Mouse (Mus musculus) heart, postnatal 36 days (tissue): ENCODE results near the gene Gm20388. TPM values are rescaled to one million over a fixed set of nuclear protein-coding genes. Genes with fewer than 3 reads are reported as not detected.
A peak's percentile ranks its signal among the peaks of the same experiment; 100 is the strongest.
"Not testable (repeated sequence)": the region's sequence is repeated elsewhere in the genome, so short reads cannot be mapped to it uniquely, and the experiment has no call there.

Source experiments
- DNase-seq, 2 experiments: peaks; one replicate each; pipeline ENCODE4 v3.0.0; 2021 to 2022
- intact Hi-C: fragments of 180-260 bp; cut with DNase I; formaldehyde crosslinking; loops from one replicate; pipeline ENCODE4 v1.15.1; 2025
- total RNA-seq, 2 experiments: library from RNA; stranded (reverse); gene quantifications; 2 replicates each; pipeline ENCODE4 v1.2.3; 2021

Gene Gm20388
- total RNA-seq, 2 experiments from 2014 or later, result 3.5 to 4.9 TPM

DNA sequence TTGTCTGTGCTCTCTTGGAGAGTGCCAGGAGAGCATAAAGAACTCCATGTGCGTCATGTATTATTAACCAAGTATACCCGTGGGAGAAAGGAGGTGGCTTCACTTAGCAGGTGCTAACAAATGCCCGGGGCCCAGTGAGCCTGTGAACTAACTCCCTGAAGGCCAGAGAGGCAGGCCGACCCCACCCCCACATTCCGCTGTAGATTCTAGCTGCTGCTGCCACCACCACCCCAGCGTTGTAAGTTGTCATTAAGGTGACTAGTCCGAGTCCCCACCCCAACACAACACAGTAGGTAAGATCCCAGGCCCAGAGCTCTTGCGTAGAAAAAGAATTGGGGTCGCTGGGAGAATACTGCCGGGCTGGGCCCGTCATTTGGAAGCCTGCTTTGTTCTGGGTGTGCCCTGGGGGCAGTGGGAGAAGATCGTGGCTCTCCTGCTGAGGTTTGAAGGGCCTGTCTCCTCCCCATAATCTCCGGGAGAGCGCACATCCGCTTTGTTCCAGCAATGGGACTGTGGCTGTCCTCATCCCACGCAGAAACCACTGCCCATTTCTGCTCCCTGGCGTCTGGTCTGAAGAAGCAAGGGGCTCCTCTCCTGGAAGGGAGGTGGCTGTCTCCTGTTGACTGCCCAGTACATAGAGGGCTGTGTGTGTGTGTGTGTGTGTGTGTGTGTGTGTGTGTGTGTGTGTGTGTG is 1214.1 kb downstream of the Gm20388 start:
- intact Hi-C loops, result no loop called here
- no peak for DNase-seq

DNA sequence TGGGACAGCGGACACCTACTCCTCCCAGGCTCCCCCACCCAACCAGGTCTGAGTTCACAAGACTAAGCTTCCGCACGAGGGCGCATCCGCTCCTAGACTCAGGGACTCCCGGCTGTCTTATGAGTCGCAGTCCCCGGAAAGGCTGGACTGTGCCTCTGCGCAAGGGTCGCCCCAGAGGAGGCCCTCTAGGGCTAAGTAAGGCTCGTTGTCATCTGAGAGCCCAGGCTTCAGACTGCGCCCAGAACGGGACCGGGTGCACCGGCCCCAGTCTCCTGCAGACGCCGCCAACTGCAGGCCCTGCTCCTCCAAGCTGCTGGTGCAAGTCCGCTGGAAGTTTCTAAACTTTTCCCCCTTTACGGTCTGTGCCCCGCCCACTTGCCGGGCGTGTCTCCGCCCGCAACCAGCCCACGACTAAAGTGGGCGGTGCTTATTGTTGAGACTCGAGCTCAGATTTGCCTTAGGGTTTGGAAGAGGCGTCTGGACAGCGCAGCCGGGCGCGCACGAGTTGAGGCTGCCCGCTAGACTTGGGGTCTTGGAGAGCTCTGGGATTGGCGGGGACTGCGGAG is 1214.8 kb downstream of the Gm20388 start:
- DNase-seq, result peak; percentile 79 to 86
- intact Hi-C loops, result no loop called here

DNA sequence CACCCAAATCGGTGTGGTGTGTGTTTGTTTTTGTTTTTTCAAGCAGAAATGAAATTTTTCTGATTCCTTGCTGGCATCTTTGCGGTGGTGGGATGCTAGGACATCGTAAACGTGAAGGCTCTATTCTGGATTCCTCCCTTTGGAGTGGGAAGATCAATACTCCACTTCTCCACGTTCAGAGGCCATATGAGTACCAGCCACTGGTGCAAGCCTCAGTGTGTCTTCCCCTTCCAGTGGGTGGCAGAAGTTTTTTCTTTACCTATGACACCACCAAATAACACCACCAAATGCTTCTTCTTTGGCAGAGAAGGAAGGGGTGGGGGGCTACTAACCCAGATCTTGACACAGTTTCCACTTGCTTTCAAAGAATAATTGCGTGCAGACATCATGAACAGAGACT is 1215.5 kb downstream of the Gm20388 start:
- DNase-seq, result no peak
- intact Hi-C loops, result no loop called here

DNA sequence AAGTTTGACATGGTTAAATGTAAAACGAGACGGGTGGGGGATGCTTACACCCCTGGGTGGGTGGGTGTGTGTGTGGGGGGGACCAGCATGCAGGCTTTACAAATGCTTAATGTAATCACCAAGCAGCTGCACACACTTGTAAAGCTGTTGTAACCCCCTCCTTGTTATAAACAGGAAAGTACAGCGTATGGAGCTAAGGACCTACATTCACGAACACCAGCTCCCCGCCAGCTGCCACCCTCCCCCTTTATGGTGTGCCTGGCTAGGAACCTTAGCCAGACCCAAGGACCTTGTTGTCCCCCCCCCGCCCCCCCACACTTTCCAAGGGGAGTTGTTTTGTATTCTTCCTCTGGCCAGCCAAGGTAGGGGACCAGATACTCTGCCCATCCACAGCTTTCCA is 1216.1 kb downstream of the Gm20388 start:
- no peak for DNase-seq
- intact Hi-C loops, result no loop called here

DNA sequence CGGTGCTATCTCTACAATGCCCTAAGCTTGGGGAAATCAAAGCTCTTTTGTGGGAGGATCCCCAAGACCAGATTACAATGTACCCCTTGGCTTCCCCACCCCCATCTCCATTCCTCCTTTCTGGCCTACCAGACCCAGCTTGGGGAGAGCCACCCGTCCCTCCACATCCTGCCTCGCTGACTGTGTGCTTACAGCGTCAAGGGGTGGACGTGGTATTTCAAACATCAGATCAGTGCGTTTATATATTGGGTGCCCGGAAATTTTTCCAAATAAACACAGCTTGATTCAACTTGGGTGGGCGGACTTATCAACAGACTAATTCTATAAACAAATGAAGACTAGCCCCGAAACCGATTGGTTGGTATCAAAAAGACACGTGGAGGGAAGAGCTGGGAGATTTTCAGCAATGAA is 1216.7 kb downstream of the Gm20388 start:
- intact Hi-C loops, result no loop called here
- DNase-seq, result no peak

GRCm38 (mm10) chr8:121127756-121128375 is 1217.2 kb downstream of the Gm20388 start, which contains the start of gene Foxl1:
Gene Foxl1 (plus strand): TSS chr8:121127940.
- intact Hi-C loops, result no loop called here
- no peak for DNase-seq

DNA sequence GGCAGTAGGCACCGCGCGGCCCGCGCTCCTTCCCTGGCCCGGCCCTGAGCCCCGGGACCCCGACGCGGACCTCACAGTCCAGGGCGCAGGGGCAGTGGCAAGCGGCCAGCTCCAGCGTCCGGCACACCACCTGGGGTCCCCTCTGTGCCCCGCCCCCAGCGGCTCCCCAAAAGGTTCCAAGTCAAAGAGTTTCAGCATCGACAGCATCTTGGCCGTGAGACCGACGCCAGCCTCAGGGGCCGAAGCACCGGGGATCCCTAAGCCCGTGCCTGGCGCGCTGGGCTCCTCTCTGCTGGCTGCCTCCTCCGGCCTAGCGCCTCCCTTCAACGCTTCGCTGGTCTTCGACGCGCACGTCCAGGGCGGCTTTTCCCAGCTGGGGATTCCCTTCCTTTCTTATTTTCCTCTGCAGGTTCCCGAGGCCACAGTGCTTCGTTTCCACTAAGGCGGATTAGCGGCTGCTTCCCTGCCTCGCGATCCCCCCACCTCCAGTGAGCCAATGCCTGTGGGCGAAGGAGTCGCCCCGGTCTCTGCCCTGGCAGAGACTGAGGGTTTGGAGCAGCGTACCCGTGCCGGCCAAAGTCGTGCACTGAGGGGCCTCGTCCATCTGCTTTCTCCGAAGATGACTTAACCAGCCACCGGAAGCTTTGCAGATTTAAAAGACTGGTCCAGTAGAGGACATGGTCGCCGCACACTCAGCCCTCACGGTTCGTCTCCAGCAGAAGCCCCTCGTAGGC is 1218.1 kb downstream of the Gm20388 start:
- no peak for DNase-seq
- intact Hi-C loops, result no loop called here

DNA sequence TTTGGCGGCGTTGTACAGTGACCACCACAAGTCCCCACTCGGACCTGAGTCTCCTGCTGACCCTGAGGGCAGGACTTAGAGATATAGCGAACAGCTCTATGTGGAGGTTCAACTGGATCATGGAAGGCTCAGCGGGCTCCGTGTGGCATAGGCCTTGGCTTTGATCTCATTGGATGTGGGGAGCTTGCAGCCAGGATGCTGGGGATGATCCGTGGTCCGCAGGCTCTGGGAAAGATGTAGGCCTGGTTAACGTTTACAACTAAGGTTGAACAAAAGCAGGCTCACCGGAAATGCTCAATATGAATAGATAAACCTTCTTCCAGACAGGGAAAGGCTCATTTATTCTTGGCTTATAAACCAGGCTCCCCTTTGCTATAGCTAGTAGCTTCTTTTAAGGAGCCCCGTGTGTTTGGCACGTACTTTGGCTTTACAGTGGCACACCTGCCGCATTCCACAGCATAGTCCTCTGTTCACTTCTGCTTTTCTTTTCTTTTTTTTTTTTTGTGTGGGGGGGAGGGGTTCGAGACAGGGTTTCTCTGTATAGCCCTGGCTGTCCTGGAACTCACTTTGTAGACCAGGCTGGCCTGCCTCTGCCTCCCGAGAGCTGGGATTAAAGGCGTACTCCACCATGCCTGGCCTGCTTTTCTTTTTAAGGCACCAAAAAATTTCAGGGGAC is 1218.8 kb downstream of the Gm20388 start:
- DNase-seq, result no peak
- intact Hi-C loops, result no loop called here

DNA sequence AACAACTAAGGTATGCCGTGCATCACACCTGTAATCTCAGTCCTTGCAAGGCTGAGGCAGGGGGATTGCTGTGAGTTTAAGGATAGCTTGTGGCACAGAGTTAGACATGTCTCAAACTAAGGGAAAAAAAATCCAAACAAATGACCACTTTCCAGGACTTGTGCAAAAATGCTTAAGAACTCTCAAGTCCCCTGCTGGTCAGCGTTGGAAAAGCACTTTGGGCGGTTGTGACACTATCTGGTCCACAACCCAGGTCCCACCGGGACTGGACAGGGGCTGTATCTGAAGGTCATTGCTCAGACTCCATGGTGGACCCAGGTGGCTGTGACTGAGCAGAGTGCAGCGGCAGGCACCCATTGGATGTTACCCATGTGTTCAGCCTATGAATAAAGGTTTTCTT is 1219.9 kb downstream of the Gm20388 start:
- intact Hi-C loops, result no loop called here
- no peak for DNase-seq

DNA sequence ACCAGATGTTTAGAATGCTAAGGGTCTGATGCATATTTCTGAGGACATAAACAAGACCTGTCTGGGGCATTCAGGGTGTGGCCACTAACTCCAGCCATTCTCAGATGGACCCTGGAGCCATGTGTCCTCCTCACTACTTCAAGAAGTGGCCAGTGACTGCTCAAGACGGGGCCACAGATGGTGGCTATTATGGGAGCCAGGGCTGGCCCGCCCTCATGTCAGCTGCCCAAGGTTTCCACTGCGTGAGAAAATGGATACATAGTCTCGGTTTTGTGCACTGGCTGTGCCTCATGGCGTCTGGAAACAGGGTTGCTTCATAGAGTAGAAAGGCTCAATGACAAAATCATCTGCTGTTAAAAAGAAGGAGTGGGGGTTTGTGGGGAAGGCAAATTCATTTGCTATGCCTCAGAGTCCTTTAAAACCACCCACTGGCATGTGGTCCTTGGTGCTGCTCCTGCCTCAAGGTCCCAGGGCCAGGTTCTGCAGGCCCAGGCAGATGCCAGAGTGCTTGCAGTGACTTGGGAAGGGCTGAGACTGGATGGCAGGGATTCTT is 1222.4 kb downstream of the Gm20388 start:
- DNase-seq, result no peak
- intact Hi-C loops, result no loop called here

- no peak for DNase-seq
- intact Hi-C loops, result no loop called here
These were observed 1223.5 kb downstream of the Gm20388 start for GRCm38 (mm10) chr8:121134102-121134501.

GRCm38 (mm10) chr8:121134512-121134911 is 1223.9 kb downstream of the Gm20388 start:
- no peak for DNase-seq
- intact Hi-C loops, result no loop called here

DNA sequence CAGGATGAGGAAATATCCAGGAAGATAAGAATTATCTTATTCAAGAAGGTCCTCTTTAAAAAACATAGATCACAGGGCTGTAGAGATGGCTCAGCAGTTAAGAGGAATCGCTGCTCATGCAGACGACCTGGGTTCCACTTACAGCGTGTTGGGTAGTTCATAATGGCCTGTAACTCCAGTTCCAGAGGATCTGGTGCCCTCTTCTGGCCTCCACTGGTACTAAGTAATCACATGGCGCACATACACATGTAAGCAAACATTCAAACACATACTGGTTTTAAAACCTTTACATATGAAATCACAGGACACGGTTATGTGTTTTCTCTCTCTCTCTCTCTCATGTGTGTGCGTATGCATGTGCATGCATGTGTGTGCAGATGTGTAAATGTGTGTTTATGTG is 1226.2 kb downstream of the Gm20388 start:
- DNase-seq, result no peak
- intact Hi-C loops, result no loop called here

DNA sequence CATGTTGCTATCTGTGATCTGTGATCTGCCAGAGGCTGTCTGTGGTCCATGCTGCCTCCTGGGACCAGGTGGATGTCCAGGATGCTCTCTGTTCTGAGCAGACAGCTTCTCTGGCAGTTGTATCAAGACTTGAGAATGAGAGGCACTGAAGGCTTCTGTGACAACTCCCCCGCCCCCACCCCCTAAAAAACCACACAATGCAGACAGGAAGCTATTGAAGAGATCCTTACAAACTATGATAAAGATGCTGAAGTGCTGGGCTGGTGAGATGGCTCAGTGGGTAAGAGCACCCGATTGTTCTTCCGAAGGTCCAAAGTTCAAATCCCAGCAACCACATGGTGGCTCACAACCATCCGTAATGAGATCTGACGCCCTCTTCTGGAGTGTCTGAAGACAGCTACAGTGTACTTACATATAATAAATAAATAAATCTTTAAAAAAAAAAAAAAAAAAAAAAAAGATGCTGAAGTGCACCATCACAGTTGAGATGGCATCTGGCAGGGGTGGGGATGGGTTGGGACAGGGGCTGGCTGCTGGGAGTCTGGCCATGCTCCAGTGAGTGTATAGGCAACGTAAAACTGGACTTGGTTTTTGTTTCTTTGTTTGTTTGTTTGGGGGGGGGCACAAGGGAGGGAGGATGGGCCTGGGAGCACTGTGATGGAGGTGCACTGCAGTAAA is 1235.0 kb downstream of the Gm20388 start:
- intact Hi-C loops, result not testable (repeated sequence)

GRCm38 (mm10) chr8:121148573-121149083 is 1238.0 kb downstream of the Gm20388 start:
- intact Hi-C loops, result no loop called here
- no peak for DNase-seq

More for the DNA sequence above, 1235.0 kb downstream of the Gm20388 start:
- DNase-seq, result not testable (repeated sequence)

DNA sequence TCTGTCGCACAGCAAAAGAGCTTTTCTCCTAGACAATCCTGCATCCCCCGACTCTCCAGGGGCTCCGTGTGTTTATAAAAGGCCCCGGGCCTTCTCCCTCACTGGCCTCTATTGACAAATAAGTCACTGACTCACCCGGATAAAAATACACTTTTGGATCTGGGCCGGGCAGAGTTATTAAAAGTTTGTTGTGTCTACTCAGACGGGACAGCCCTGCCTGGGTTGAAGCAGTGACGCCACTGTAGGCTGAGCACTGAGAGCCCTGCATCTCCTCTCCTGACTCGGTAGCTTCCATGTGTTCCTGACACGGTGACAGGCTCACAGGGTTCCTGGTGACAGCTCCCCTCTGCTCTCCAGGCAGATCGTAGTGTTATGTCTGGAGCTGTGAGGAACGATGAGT is 1241.8 kb downstream of the Gm20388 start:
- DNase-seq, result peak; percentile 57 to 67
- intact Hi-C loops, result no loop called here

DNA sequence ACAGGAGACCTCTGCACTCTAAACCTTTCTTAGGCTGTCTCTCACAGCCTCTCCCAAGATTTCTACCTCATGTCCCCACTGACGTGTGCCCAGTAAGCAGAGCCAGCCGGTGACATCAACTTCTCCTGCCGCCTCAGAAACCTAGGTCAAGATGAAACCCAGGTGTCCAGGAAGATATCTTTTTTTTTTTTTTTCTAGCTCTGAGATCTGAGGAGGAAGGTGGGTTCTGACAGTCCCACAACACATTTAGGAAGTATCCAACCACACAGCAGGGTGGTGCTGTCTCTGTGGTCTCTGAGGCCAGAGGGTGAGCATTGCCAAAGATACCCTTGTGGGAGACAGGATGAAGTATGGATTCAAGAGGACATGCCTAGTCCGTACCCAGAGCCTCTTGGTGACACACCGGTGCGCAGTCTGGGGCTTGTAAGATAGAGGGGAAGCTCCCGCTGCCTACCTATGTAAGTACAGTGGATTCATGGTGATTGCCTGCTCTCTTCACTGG is 1246.4 kb downstream of the Gm20388 start:
- no peak for DNase-seq
- intact Hi-C loops, result no loop called here

- DNase-seq, result no peak
- intact Hi-C loops, result no loop called here
These were observed 1248.2 kb downstream of the Gm20388 start for GRCm38 (mm10) chr8:121158812-121159211.

DNA sequence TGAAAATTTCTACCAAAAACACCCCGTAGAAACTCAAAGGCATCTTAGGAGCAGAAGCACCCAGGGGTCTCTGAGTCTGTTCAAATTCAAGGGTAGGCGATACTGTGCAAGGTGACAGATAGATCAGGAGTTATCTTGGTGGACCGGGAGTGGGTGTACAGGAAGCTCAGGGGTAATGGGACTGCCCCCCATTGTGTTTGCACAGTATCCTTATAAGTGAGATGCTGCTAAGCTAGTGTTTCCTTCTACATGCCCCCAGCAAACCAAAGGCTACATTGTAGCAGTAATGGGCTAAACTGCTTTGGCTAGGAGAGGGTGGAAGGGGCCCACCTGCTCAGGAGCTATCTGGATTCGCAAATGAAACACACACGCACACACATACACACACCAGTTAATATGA is 1250.8 kb downstream of the Gm20388 start:
- no peak for DNase-seq

DNA sequence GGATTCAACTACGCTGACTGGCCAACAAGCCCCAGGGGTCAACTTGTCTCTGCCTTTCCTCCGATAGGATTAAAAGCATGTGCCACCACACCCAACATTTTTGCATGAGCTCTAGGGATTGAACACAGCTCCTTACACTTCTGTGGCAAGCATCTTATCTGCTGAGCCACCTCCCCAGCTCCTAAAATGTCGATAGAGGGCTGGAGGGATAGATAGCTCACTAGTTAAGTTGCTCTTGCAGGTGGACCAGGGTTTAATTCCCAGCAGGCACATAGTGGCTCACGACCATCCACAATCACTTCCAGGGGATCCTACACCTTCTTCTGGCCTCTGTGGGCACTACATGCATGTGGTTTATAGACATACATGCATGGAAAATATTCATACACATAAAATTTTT is 1251.8 kb downstream of the Gm20388 start:
- intact Hi-C loops, result no loop called here

More for the DNA sequence above, 1250.8 kb downstream of the Gm20388 start:
- intact Hi-C loops, result no loop called here

More for the DNA sequence above, 1251.8 kb downstream of the Gm20388 start:
- DNase-seq, result no peak
